Mouse (Mus musculus) lung, postnatal 36 days (tissue): ENCODE measurements at regions not wholly inside any gene's neighbourhood (a gene's known extent, or its start where the extent isn't known, plus 50 kb on each side); places are given as distances from the start of the nearest gene placed in this dataset.

Experiments
- DNase-seq: peaks from one replicate; pipeline ENCODE4 v3.0.0; 2022; ENCODE audit warnings: mixed read lengths

DNA sequence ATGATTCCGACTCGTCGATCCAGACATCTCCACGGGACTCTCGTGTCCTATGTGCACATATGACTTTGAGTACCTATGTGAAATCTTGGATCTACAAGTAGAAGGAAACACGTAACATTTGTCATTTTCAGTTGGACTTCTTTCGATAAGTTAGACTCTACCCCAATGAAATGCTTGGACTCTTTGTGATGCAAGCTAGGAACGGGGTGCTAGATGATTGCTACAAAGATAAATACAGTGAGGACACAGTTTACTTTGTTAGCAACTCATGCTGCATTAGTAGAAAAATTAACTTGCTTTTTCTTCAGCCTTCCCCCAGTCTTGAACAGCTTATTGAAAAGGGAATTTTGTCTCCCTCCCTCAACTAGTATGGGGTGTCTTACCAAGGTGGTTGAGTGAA, 81.2 kb upstream of the Eef1e1 start:
- DNase-seq: no peak

DNA sequence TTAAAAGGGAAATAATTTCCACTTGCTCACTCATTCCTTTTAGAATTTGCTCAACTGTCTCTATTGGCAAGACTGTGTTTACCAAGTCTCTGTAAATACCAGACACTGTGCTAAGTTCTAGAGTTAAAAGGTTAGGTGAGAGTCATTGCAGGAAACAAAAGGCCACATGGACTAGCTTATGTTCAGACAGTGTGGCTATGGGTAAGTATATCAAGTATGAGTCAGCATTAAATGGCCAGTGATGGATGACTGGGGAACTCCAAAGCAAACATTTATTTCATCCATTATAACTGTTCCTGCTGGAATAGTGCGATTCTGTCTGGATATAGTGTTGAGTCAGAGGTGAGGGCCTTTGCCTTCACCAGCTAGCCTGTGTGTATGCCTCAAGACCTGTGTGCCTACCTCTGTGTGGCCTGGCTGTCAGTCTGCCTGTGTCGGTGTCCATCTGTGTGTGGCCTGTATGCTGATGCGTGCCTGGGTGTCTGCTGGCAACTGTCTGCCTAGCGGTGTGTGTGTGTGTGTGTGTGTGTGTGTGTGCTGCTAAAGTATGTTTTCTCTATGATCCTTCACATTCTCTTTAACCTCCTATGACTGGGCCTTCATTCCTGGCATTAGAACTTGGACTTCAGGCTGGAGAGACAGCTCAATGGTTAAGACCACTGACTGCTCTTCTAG, 77.6 kb upstream of the Eef1e1 start:
- no peak for DNase-seq

DNA sequence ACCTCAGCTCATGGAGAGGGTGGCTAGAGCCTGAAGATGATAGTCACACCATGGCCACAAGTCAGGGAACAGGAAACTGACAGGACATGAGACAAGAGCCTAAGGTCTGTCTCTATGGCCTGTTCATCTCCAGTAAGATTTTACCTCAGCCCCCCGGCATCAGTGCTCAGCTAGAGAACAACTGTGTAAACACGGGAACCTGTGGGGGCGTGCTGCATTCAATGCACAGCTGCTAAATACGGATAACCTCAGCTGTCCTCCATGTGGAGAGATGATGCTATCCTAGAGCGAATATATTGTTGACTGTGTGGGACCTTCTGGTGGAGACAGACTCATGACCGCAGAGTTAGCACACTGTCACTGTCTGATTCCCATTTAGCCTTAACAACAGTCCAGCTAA, 76.4 kb upstream of the Eef1e1 start:
- no peak for DNase-seq

DNA sequence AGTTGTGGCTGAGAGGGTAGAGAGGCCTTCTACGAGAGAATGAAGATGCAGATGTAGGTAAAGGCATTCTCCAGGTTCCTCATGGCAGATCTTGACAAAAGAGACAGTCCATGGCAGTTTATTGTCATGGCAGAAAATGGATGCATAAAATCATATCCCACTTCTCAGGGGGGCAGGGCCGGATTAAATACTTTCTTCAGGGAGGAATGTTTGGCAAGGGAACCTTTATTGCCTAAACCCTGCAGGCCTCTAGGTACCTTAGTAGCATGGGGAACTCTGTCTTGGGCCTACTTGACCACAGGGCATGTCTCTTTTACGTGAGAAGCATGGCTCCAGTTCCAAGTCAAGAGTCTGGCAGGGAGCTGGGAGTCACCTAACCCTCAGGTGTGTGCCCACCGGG, 74.4 kb upstream of the Eef1e1 start:
- no peak for DNase-seq

- no peak for DNase-seq
These were observed 66.6 kb upstream of the Eef1e1 start for GRCm38 (mm10) chr13:38725452-38725851.

DNA sequence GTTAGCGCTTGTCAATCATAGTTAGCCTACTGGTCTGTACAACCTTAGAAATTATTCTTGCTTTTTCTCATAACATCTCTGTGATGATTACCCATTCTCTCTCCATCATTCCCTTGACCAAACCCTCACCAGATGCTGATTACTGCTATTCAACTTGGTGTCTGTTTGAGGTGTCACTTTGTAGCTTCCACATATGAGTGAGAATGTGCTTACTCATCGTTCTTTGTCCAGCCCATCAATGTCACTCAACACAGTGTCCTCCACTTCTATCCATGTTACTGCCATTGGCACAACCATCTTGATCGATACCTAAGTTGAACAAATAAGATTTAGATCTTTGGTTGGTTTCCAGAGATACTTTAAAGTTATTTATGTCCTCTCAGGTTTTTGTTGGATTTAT, 62.3 kb upstream of the Eef1e1 start:
- no peak for DNase-seq

DNA sequence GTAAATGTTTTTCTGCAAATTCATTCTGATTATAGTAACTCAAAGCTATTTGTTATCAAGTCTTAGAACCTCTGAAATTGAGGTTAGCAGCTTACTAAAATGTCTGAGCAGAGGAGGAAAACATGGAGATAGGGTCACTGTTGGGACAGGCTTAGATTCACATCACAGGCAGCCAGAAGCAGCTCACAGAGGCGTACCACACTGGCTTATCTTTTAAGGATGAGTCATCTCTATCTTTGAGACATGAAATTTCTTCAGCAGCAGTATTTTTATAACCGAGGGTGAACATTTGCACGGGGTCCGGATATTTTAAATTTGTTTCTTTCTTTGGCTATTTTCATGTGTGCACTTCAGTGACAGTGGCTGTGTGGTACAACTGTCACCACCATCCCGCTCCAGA, 56.0 kb upstream of the Eef1e1 start:
- DNase-seq: no peak
